Mouse (Mus musculus): Measurements from ENCODE around the gene Eif4ebp2. TPM values are rescaled to one million over a fixed set of nuclear protein-coding genes. Genes with fewer than 3 reads are reported as not detected.

Gene Eif4ebp2
- polyA plus RNA-seq, 1 experiment, result not detected

- Histone ChIP-seq H3K27ac (ENCODE audit: insufficient read depth, low read depth, low read length) (no peak overlapping the region), H3K4me3 (ENCODE audit: insufficient read depth, low read depth, low read length) (no peak overlapping the region), H3K4me1 (ENCODE audit: control insufficient read depth, insufficient read depth, low read length) (peaks cover 5% of the 10 kb centered on the region; the same call in 1 of the 2 replicates)
- TF ChIP-seq POLR2A (IDR thresholded peaks at IDR 0.05; ENCODE audit: insufficient read depth, low read depth, low read length) (no peak), CTCF (IDR thresholded peaks at IDR 0.05; ENCODE audit: insufficient read depth, low read depth, low read length) (no peak)
- WGBS, result 82% methylated on average over 8 of the region's 8 CpGs
Measured at GRCm38 (mm10) chr10:61486551-61487339, 34.3 kb upstream of the Eif4ebp2 start.

- Histone ChIP-seq H3K4me1 (ENCODE audit: control insufficient read depth, insufficient read depth, low read length) (peaks cover 4% of the 10 kb centered on the region; the same call in 1 of the 2 replicates), H3K27ac (ENCODE audit: insufficient read depth, low read depth, low read length) (no peak overlapping the region), H3K4me3 (ENCODE audit: insufficient read depth, low read depth, low read length) (no peak overlapping the region)
- WGBS, result 83% methylated on average over 11 of the region's 11 CpGs
- no peak for TF ChIP-seq POLR2A (IDR thresholded peaks at IDR 0.05; ENCODE audit: insufficient read depth, low read depth, low read length)
- TF ChIP-seq CTCF (IDR thresholded peaks at IDR 0.05; ENCODE audit: insufficient read depth, low read depth, low read length), result no peak
Measured at GRCm38 (mm10) chr10:61484801-61485200, 32.3 kb upstream of the Eif4ebp2 start.

GRCm38 (mm10) chr10:61482771-61483170 lies 30.3 kb upstream of the Eif4ebp2 start:
- TF ChIP-seq CTCF (IDR thresholded peaks at IDR 0.05; ENCODE audit: insufficient read depth, low read depth, low read length) (no peak), POLR2A (IDR thresholded peaks at IDR 0.05; ENCODE audit: insufficient read depth, low read depth, low read length) (no peak)
- Histone ChIP-seq H3K4me3 (ENCODE audit: insufficient read depth, low read depth, low read length) (no peak overlapping the region), H3K27ac (ENCODE audit: insufficient read depth, low read depth, low read length) (no peak overlapping the region), H3K4me1 (ENCODE audit: control insufficient read depth, insufficient read depth, low read length) (peaks cover 4% of the 10 kb centered on the region; the same call in 1 of the 2 replicates)
- 92% methylated on average over 7 of the region's 7 CpGs for WGBS

- Histone ChIP-seq H3K27ac (ENCODE audit: insufficient read depth, low read depth, low read length) (no peak overlapping the region), H3K4me1 (ENCODE audit: control insufficient read depth, insufficient read depth, low read length) (peaks cover 10% of the 10 kb centered on the region), H3K4me3 (ENCODE audit: insufficient read depth, low read depth, low read length) (no peak overlapping the region)
- 85% methylated on average over 1 of the region's 1 CpGs for WGBS
- no peak for TF ChIP-seq CTCF (IDR thresholded peaks at IDR 0.05; ENCODE audit: insufficient read depth, low read depth, low read length)
- no peak for TF ChIP-seq POLR2A (IDR thresholded peaks at IDR 0.05; ENCODE audit: insufficient read depth, low read depth, low read length)
Measured at GRCm38 (mm10) chr10:61480488-61480887, 28.0 kb upstream of the Eif4ebp2 start.

GRCm38 (mm10) chr10:61479927-61480326 lies 27.5 kb upstream of the Eif4ebp2 start:
- no peak overlapping the region for H3K27ac ChIP-seq (ENCODE audit: insufficient read depth, low read depth, low read length)
- no peak overlapping the region for H3K4me3 ChIP-seq (ENCODE audit: insufficient read depth, low read depth, low read length)
- 93% methylated on average over 4 of the region's 4 CpGs for WGBS
- TF ChIP-seq POLR2A (IDR thresholded peaks at IDR 0.05; ENCODE audit: insufficient read depth, low read depth, low read length) (no peak), CTCF (IDR thresholded peaks at IDR 0.05; ENCODE audit: insufficient read depth, low read depth, low read length) (no peak)
- peaks cover 10% of the 10 kb centered on the region for H3K4me1 ChIP-seq (ENCODE audit: control insufficient read depth, insufficient read depth, low read length)

- peaks cover 6% of the 10 kb centered on the region; the same call in 1 of the 2 replicates for H3K4me1 ChIP-seq (ENCODE audit: control insufficient read depth, insufficient read depth, low read length)
- H3K27ac ChIP-seq (ENCODE audit: insufficient read depth, low read depth, low read length), result no peak overlapping the region
- no peak for TF ChIP-seq CTCF (IDR thresholded peaks at IDR 0.05; ENCODE audit: insufficient read depth, low read depth, low read length)
- WGBS, result 95% methylated on average over 10 of the region's 10 CpGs
- H3K4me3 ChIP-seq (ENCODE audit: insufficient read depth, low read depth, low read length), result no peak overlapping the region
Measured at GRCm38 (mm10) chr10:61479461-61479860, 27.0 kb upstream of the Eif4ebp2 start.

GRCm38 (mm10) chr10:61476440-61477165 lies 24.1 kb upstream of the Eif4ebp2 start:
- H3K27ac ChIP-seq (ENCODE audit: insufficient read depth, low read depth, low read length), result no peak overlapping the region
- TF ChIP-seq POLR2A (IDR thresholded peaks at IDR 0.05; ENCODE audit: insufficient read depth, low read depth, low read length) (no peak), CTCF (IDR thresholded peaks at IDR 0.05; ENCODE audit: insufficient read depth, low read depth, low read length) (no peak)
- peaks cover 6% of the 10 kb centered on the region; the same call in 1 of the 2 replicates for H3K4me1 ChIP-seq (ENCODE audit: control insufficient read depth, insufficient read depth, low read length)
- 19% methylated on average over 15 of the region's 15 CpGs for WGBS
- peak overlapping the region; percentile 79 for H3K4me3 ChIP-seq (ENCODE audit: insufficient read depth, low read depth, low read length)

- H3K4me3 ChIP-seq (ENCODE audit: insufficient read depth, low read depth, low read length), result peak within 1 kb of the TSS; percentile 79
- TF ChIP-seq CTCF (IDR thresholded peaks at IDR 0.05; ENCODE audit: insufficient read depth, low read depth, low read length) (no peak), POLR2A (IDR thresholded peaks at IDR 0.05; ENCODE audit: insufficient read depth, low read depth, low read length) (peak; percentile 64)
- WGBS, result under 1% methylated on average over 70 of the region's 70 CpGs
- peaks cover 6% of the 10 kb centered on the region; the same call in 1 of the 2 replicates for H3K4me1 ChIP-seq (ENCODE audit: control insufficient read depth, insufficient read depth, low read length)
- peak within 1 kb of the TSS; percentile 63 for H3K27ac ChIP-seq (ENCODE audit: insufficient read depth, low read depth, low read length)
Measured at GRCm38 (mm10) chr10:61475594-61476439, 23.4 kb upstream of the Eif4ebp2 start, which contains the start of gene Lrrc20. Gene Lrrc20 (plus strand): TSS chr10:61475801.
